Mouse (Mus musculus) cerebellum, postnatal 14 days (tissue): ENCODE measurements around the gene Gm35315.
A peak's percentile ranks its signal among the peaks of the same experiment; 100 is the strongest.
"Not testable (repeated sequence)": the region's sequence is repeated elsewhere in the genome, so short reads cannot be mapped to it uniquely, and the experiment has no call there.

Experiments used
- DNase-seq, 2 experiments: peaks; one replicate each; pipeline ENCODE4 v3.0.0; 2021; ENCODE audit warnings: mixed read lengths in 2 of 2

Gm35315 gene

DNA sequence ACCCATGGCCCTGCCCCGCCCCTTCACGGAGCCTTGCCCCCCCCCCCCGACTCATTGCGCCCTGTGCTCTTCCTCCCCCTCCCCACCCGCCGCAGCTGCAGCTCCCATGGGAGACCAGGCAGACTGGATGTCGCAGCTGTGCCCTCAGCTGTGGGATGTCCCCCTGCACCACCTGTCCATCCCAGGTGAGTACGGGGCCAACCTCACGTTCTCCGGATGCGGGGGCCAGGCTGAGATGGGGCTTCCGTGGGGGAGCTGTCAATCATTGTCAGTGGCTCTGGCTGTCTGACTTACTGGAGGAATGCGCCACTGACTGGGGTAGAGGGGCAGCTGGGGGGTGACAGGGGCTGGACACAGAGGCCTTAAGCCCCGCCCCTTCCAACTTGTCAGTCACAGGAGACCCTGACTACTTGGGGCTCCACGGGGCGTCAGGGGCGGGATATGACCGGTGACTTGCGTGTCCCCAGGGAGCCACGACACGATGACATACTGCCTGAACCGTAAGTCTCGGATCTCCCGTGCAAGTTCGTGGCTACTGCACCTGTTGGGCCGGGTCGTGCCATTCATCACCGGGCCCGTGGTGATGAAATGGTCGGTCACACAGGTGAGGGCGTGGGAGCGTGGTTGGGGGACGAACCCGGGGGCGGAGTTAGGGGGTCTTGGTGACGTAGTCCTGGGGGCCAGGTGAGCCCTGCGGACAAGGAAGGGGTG, 6.9 kb upstream of the Gm35315 start:
- DNase-seq = peak; percentile 43 to 50

DNA sequence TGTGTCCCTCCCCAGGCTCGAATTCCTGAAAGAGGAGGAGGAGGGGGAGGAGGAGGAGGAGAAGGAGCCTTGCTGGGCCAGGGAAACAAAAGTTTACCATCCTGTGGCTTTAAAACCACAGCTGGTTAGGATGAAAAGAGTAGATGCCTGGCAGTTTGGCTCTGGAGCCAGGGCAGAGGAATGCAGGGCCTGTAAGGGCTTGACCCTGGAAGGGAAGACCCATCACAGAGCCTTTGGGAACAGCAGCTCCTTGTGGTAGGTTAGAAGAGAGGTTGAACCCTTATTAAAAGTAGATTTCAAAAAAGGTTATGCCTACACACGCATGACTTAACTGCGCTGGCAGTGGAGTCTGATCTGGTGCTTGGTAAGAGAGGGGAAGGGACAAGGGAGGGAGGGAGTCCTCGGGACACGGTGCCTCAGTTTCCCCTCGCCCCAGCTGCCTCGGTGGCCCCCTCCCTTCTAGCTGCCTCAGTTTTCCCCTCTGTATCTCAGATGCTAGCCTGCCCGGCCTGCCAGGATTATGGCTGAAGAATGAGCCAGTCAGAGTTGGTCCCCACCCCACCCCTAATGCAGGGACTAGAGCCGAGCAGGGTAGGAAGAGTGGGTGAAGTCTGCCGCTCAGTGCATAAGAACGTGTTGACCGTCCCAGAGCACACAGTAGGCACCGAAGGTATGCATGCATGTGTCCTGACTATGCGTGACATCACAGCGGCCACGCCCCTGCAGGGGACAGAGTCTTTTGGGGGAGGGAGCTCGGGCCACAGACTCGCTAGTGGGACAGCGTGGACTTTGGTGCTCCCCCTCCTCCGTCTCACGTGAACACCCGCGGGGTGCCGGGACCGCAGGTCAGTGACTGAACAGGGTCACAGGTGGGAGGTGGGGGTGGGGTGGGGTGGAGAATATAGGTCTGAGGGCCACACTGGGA, 5.7 kb upstream of the Gm35315 start, which contains the start of gene Plcxd1:
Gene Plcxd1, plus strand, starts transcription at position 314 of the 925 bp plus-strand sequence.
- DNase-seq = peak in 1 of 2 experiments; percentile 10

DNA sequence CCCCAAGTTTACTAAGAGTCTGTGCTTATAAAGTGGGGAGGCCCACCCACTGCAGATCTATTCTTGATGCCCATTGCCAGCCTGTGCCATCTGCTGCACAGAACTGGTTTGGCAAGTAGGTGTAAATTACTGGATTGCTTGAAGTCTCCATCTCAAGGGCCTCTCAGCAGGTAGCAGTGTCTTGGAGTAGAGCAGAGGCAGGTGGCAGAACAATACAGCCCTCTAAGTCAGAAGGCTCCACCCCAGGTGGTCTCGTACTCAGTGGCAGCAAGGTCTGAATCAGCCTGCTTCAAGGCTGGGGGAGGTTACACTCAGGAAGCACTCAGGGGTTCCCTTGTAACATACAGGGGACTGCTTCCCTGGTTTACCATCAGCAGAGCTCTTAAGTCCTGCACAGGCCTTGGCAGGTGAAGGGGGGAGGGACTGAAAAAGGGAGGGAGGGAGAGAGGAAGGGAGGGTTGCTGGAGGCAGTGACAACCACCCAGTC, 4.8 kb upstream of the Gm35315 start:
- peak in 1 of 2 experiments; percentile 24 for DNase-seq

DNA sequence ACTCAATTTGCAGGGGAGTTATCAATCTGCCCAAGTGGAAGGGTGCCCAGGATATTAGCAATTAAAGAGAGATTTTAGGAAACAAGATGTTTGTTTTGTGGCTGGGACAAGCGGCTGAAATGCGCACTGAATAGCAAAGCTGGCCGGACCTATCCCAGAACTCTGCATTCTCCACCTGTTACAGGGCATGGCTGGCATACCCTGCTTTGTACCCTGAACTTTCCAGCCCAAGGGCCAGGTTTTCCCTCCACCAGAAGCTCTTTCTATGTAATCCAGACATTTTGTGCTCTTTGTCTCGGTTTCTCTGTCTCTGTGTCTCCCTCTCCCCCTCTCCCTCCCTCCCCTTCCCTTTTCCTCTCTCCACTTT, 610 bp upstream of the Gm35315 start:
- no peak for DNase-seq

- DNase-seq = no peak
These were observed 2.7 kb downstream of the Gm35315 start for GRCm38 (mm10) chr5:110091546-110091945.

DNA sequence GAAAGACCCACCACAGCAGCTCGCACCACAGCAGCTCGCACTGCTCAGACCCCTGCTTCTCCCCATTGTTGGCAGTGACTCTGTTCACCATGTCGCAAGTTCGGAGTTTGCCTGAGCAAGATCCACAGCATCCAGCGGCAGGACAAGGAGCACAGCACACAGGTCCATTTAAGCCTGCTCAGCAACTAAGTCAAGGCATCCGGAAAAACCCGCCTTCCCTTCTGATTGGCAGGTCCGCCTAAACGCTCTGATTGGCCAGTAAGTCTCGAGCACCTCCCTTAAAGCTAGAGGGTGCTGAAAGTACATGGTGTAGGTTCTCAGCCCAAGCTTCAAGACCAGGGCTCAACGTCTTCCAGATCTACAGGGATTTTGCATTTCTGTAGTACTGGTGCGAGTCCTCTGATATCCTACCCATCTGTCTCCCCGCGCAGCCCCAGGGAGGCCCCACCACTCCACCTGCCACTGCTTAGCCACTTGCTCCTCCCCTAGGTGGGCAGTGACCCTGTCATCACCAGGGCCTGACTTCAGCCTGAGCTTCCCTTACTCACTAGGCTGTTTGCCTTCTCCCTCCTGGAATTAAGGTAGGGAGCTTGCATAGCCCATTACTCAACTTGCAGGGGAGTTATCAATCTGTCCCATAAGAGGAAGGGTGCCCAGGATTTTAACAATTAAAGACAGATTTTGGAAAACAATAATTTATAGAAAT, 7.9 kb downstream of the Gm35315 start:
- no peak for DNase-seq

GRCm38 (mm10) chr5:110082961-110083360, 11.3 kb downstream of the Gm35315 start:
- DNase-seq = no peak

DNA sequence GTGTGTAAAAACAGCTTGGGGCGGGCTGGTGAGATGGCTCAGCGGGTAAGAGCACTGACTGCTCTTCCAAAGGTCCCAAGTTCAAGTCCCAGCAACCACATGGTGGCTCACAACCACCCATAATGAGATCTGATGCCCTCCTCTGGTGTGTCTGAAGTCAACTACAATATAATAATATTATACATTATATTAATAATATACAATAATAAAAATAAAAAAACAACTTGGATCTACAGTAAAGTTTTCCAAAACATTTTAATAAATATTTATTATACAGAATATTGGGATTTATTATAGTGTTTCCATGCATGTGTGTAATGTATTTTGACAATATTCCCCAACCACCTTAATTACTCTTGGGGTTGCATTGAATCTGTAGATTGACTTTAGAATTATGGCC, 21.8 kb downstream of the Gm35315 start, which contains the start of gene Gm17655:
Gene Gm17655, minus strand, starts transcription at position 101 of the 400 bp plus-strand sequence.
- not testable (repeated sequence) for DNase-seq

GRCm38 (mm10) chr5:110057637-110058408, 36.4 kb downstream of the Gm35315 start:
- DNase-seq = peak; percentile 82 to 85
